Mouse (Mus musculus) intestine, embryonic 15.5 days (tissue): Measurements from ENCODE around the gene Rab5a. TPM values are rescaled to one million over a fixed set of nuclear protein-coding genes. Genes with fewer than 3 reads are reported as not detected.

Source experiments
- ATAC-seq: fragments of 200-750 bp; cut with Nextera tagmentation; 2 replicates; pipeline ENCODE4 v1.8.0; 2017; ENCODE audit warnings: moderate TSS enrichment, moderate library complexity
- H3K27ac ChIP-seq: fragments of 300-500 bp; sonication (generic); 2 replicates; pipeline ENCODE4 v1.5.1; 2015; ENCODE audit warnings: mild to moderate bottlenecking, inconsistent platforms
- H3K27me3 ChIP-seq: fragments of 300-500 bp; sonication (generic); replicated peaks from 2 replicates; pipeline ENCODE4 v1.6.1; 2015; ENCODE audit warnings: inconsistent platforms
- H3K36me3 ChIP-seq: fragments of 300-500 bp; sonication (generic); 2 replicates; pipeline ENCODE4 v1.6.1; 2015; ENCODE audit warnings: inconsistent platforms
- H3K4me1 ChIP-seq: fragments of 300-500 bp; sonication (generic); replicated peaks from 2 replicates; pipeline ENCODE4 v1.6.1; 2015; ENCODE audit warnings: inconsistent platforms
- H3K4me2 ChIP-seq: fragments of 300-500 bp; sonication (generic); replicated peaks from 2 replicates; pipeline ENCODE4 v1.6.1; 2015; ENCODE audit warnings: mild to moderate bottlenecking, inconsistent platforms
- H3K4me3 ChIP-seq: fragments of 300-500 bp; sonication (generic); replicated peaks from 2 replicates; pipeline ENCODE4 v1.5.1; 2015; ENCODE audit warnings: inconsistent platforms
- H3K9ac ChIP-seq: fragments of 300-500 bp; sonication (generic); 2 replicates; pipeline ENCODE4 v1.6.1; 2015; ENCODE audit warnings: inconsistent platforms
- H3K9me3 ChIP-seq: fragments of 300-500 bp; sonication (generic); 2 replicates; pipeline ENCODE4 v1.6.1; 2016; ENCODE audit warnings: inconsistent platforms
- WGBS: fragments of 180-500 bp; shearing (Covaris S2); methylation state at CpG from one replicate; pipeline ENCODE4 v1.1.7; 2015; 5-methylcytosine and 5-hydroxymethylcytosine counted together
- polyA plus RNA-seq: library from polyadenylated mRNA; unstranded; fragments of >200 nt; fragmentation: Nextera tagmentation; extraction: Ambion mirVana; gene quantifications from 2 replicates; pipeline ENCODE4 v1.2.1, GENCODE M21; 2015

Gene Rab5a
- polyA plus RNA-seq, 1 experiment from 2014 or later: 81.7 TPM

DNA sequence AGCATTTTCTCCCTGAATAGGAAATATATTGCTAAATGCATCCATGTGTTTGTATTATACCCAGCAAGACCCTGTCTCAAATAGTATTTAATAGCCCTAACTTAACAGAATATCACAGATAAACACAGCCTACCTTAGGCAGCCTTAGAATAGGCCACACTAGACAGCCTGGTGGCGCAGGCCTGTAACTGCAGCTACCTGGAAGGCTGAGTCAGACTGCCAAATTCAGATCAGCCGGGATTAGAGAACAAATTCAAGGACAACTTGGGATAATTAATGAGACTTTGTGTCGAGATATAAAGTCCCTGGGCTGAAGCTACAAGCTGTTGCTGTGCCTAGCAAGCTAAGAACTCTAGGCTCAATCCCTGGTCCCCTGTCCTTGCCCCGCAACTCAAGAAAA, 75.1 kb downstream of the Rab5a start:
- no peak overlapping the region for H3K4me3 ChIP-seq
- no peak overlapping the region for H3K27ac ChIP-seq
- no peak for ATAC-seq
- no peaks in the 10 kb centered on the region for H3K27me3 ChIP-seq
- no peaks in the 10 kb centered on the region for H3K36me3 ChIP-seq
- H3K4me2 ChIP-seq: no peak overlapping the region
- no peak overlapping the region for H3K9ac ChIP-seq
- 71% methylated on average over 4 of the region's 4 CpGs for WGBS
- H3K4me1 ChIP-seq: no peaks in the 10 kb centered on the region
- H3K9me3 ChIP-seq: no peaks in the 10 kb centered on the region

DNA sequence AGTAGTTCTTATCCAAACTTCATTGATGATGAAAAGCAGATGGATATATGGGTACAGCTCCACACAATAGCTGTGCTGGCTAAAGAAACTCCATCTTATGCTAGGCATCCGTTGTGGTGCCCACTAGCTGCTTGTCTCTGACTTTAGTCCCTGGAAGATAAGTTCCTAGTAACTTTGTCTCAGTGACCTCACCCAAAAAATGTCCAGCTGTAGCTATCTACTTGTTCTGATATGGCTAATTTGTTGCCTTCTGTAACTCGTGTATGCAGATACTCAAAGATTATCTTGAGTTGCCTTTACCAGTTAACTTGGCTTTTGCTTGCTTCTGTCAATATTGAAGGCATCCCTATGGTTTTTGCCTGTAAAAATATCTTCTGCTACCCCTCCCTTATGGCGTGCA, 75.8 kb downstream of the Rab5a start:
- Histone ChIP-seq H3K9ac (no peak overlapping the region), H3K9me3 (no peaks in the 10 kb centered on the region), H3K4me2 (no peak overlapping the region), H3K27me3 (no peaks in the 10 kb centered on the region), H3K4me3 (no peak overlapping the region), H3K4me1 (no peaks in the 10 kb centered on the region), H3K27ac (no peak overlapping the region), H3K36me3 (no peaks in the 10 kb centered on the region)
- 70% methylated on average over 3 of the region's 3 CpGs for WGBS
- no peak for ATAC-seq

Other genes with a start within 250 kb of the Rab5a start
- gene Efhb, start 15.9 kb upstream of the Rab5a start, polyA plus RNA-seq: 0.53 and 0.58 TPM in 2 replicates
- 0.11 and 0.29 TPM in 2 replicates for gene Pp2d1, start 60.2 kb downstream of the Rab5a start, polyA plus RNA-seq
- 3.7 and 4.3 TPM in 2 replicates for gene Kat2b, start 87.6 kb downstream of the Rab5a start, polyA plus RNA-seq
- 27.8 and 36.0 TPM in 2 replicates for gene Sgo1, start 210.1 kb downstream of the Rab5a start, polyA plus RNA-seq